In genomic region chr4:66397216-66397615, GRCm38 (mm10) we compare ENCODE assay signal across 26 mouse cellular contexts.
"Had no signal": no experiment of that assay in that cellular context is flagged by ENCODE, and none has a peak within 500 bp of the region (broad histone marks: within the 10 kb centered on the region; RNA-seq: fewer than 3 reads in every experiment).

No protein-coding gene starts in this region.

- H3K27ac ChIP-seq: heart, adult 2 months; heart, embryonic 13.5 days; heart, embryonic 15.5 days; hindbrain, embryonic 14.5 days; kidney, embryonic 15.5 days; kidney, postnatal 0 days; limb, embryonic 13.5 days; limb, embryonic 15.5 days; liver, embryonic 12.5 days; liver, embryonic 14.5 days had no signal

- H3K4me2 ChIP-seq: heart, embryonic 11.5 days; heart, embryonic 13.5 days; heart, embryonic 15.5 days; hindbrain, embryonic 14.5 days; kidney, embryonic 15.5 days; limb, embryonic 13.5 days; limb, embryonic 15.5 days; liver, embryonic 12.5 days had no signal

- DNase-seq: gastrocnemius, postnatal 14 days; gastrocnemius, postnatal 36 days; heart, adult 11 months; heart, adult 2 months; heart, postnatal 14 days; heart, postnatal 36 days; kidney, adult 11 months; kidney, adult 2 months; kidney, adult 9 months; kidney, postnatal 14 days; kidney, postnatal 36 days; layer of hippocampus, adult 9-11 months; layer of hippocampus, postnatal 36 days; left cerebral cortex, postnatal 4 days had no signal

- H3K9me3 ChIP-seq: heart, embryonic 13.5 days; heart, embryonic 15.5 days; kidney, embryonic 15.5 days; limb, embryonic 13.5 days; limb, embryonic 15.5 days; liver, embryonic 12.5 days had no signal

- H3K4me3 ChIP-seq: heart, adult 2 months; heart, embryonic 13.5 days; heart, embryonic 15.5 days; kidney, embryonic 15.5 days; limb, embryonic 13.5 days; limb, embryonic 15.5 days; liver, embryonic 12.5 days had no signal

- H3K36me3 ChIP-seq: heart, embryonic 13.5 days; heart, embryonic 15.5 days; kidney, embryonic 15.5 days; limb, embryonic 13.5 days; limb, embryonic 15.5 days; liver, embryonic 12.5 days had no signal

- ATAC-seq: hindbrain, embryonic 16.5 days; intestine, embryonic 16.5 days; liver, embryonic 12.5 days had no signal

- H3K9ac ChIP-seq: heart, embryonic 13.5 days; heart, embryonic 15.5 days; hindbrain, embryonic 14.5 days; kidney, embryonic 15.5 days; limb, embryonic 13.5 days; limb, embryonic 15.5 days; liver, embryonic 12.5 days; liver, embryonic 14.5 days had no signal

- H3K4me1 ChIP-seq: heart, embryonic 13.5 days; liver, embryonic 12.5 days had no signal
